Mouse (Mus musculus) kidney, adult 8-10 months (tissue): ENCODE measurements at regions not wholly inside any gene's neighbourhood (a gene's known extent, or its start where the extent isn't known, plus 50 kb on each side); places are given as distances from the start of the nearest gene placed in this dataset.
"Not testable (repeated sequence)": the region's sequence is repeated elsewhere in the genome, so short reads cannot be mapped to it uniquely, and the experiment has no call there.

ENCODE experiments used
- DNase-seq, 2 experiments: peaks; one replicate each; pipeline ENCODE4 v3.0.0; 2022

- no peak for DNase-seq
Observed at GRCm38 (mm10) chr17:50407249-50407990, 101.8 kb upstream of the Plcl2 start.

GRCm38 (mm10) chr17:50408581-50408980, 100.6 kb upstream of the Plcl2 start:
- no peak for DNase-seq

- DNase-seq = no peak
Observed at GRCm38 (mm10) chr17:50409271-50409670, 99.9 kb upstream of the Plcl2 start.

GRCm38 (mm10) chr17:50409895-50410294, 99.3 kb upstream of the Plcl2 start:
- DNase-seq = no peak

- no peak for DNase-seq
Observed at GRCm38 (mm10) chr17:50410296-50410695, 98.9 kb upstream of the Plcl2 start.

GRCm38 (mm10) chr17:50412446-50412845, 96.8 kb upstream of the Plcl2 start:
- DNase-seq = no peak

- DNase-seq = no peak
Observed at GRCm38 (mm10) chr17:50413916-50414315, 95.3 kb upstream of the Plcl2 start.

GRCm38 (mm10) chr17:50415331-50416005, 93.7 kb upstream of the Plcl2 start:
- no peak for DNase-seq

GRCm38 (mm10) chr17:50416119-50416518, 93.1 kb upstream of the Plcl2 start:
- no peak for DNase-seq

GRCm38 (mm10) chr17:50416538-50417113, 92.6 kb upstream of the Plcl2 start:
- no peak for DNase-seq

- peak; percentile 15 to 45 for DNase-seq
Observed at GRCm38 (mm10) chr17:50418863-50419383, 90.3 kb upstream of the Plcl2 start.

GRCm38 (mm10) chr17:50419551-50419950, 89.7 kb upstream of the Plcl2 start:
- not testable (repeated sequence) for DNase-seq

GRCm38 (mm10) chr17:50419966-50420365, 89.2 kb upstream of the Plcl2 start:
- DNase-seq = no peak

GRCm38 (mm10) chr17:50420690-50421089, 88.5 kb upstream of the Plcl2 start:
- no peak for DNase-seq

GRCm38 (mm10) chr17:50421476-50421875, 87.7 kb upstream of the Plcl2 start:
- DNase-seq = no peak

- no peak for DNase-seq
Observed at GRCm38 (mm10) chr17:50425110-50425509, 84.1 kb upstream of the Plcl2 start.

- no peak for DNase-seq
Observed at GRCm38 (mm10) chr17:50425531-50425930, 83.7 kb upstream of the Plcl2 start.

- DNase-seq = no peak
Observed at GRCm38 (mm10) chr17:50426146-50426545, 83.1 kb upstream of the Plcl2 start.

GRCm38 (mm10) chr17:50427331-50428003, 81.7 kb upstream of the Plcl2 start:
- DNase-seq = no peak

- DNase-seq = no peak
Observed at GRCm38 (mm10) chr17:50428004-50428560, 81.1 kb upstream of the Plcl2 start.

GRCm38 (mm10) chr17:50432559-50432958, 76.6 kb upstream of the Plcl2 start:
- DNase-seq = no peak

- DNase-seq = no peak
Observed at GRCm38 (mm10) chr17:50438960-50439359, 70.2 kb upstream of the Plcl2 start.

GRCm38 (mm10) chr17:50439365-50439764, 69.8 kb upstream of the Plcl2 start:
- DNase-seq = peak; percentile 11 to 26
